Mouse (Mus musculus) C2C12 (cell line): Measurements from ENCODE around the gene Ccne1. TPM values are rescaled to one million over a fixed set of nuclear protein-coding genes. Genes with fewer than 3 reads are reported as not detected.
"Not testable (repeated sequence)": the region's sequence is repeated elsewhere in the genome, so short reads cannot be mapped to it uniquely, and the experiment has no call there.

Experiments used
- H3K27me3 ChIP-seq: one replicate; pipeline ENCODE4 v1.6.1; 2011; ENCODE audit not compliant: control insufficient read depth, insufficient read depth, insufficient read length
- H3K36me3 ChIP-seq: one replicate; pipeline ENCODE4 v1.6.1; 2011; ENCODE audit not compliant: control insufficient read depth, insufficient read depth
- H3K4me3 ChIP-seq: one replicate; pipeline ENCODE4 v1.5.1; 2011; ENCODE audit warnings: mild to moderate bottlenecking, control low read depth; ENCODE audit not compliant: poor library complexity, insufficient read depth, severe bottlenecking
- H3K79me2 ChIP-seq: one replicate; pipeline ENCODE4 v1.6.1; 2011; ENCODE audit not compliant: control insufficient read depth, insufficient read depth
- H3K79me3 ChIP-seq: one replicate; pipeline ENCODE4 v1.6.1; 2011; ENCODE audit warnings: low read depth, control low read depth
- H3ac ChIP-seq: one replicate; pipeline ENCODE3; 2011; ENCODE audit warnings: low read depth; ENCODE audit not compliant: control insufficient read depth, insufficient read length
- CEBPB ChIP-seq: IDR thresholded peaks from one replicate; pipeline ENCODE4 v1.6.1; 2011; ENCODE audit warnings: low read depth, mild to moderate bottlenecking, control low read depth, moderate library complexity
- CTCF ChIP-seq: IDR thresholded peaks from one replicate; pipeline ENCODE4 v1.5.1; 2011; ENCODE audit not compliant: control insufficient read depth, insufficient read depth, insufficient read length
- FOSL1 ChIP-seq: IDR thresholded peaks from one replicate; pipeline ENCODE4 v1.8.0; 2011; ENCODE audit warnings: mild to moderate bottlenecking, low read length; ENCODE audit not compliant: poor library complexity, insufficient read depth, severe bottlenecking
- MAX ChIP-seq: IDR thresholded peaks from one replicate; pipeline ENCODE4 v1.6.1; 2011; ENCODE audit warnings: mild to moderate bottlenecking, control low read depth
- MYOD1 ChIP-seq: IDR thresholded peaks from one replicate; pipeline ENCODE4 v1.6.1; 2011; ENCODE audit warnings: low read depth; ENCODE audit not compliant: control insufficient read depth, insufficient read length
- MYOG ChIP-seq: IDR thresholded peaks from one replicate; pipeline ENCODE4 v1.6.1; 2011; ENCODE audit not compliant: control insufficient read depth, insufficient read length; ENCODE audit errors: extremely low read depth
- USF1 ChIP-seq: IDR thresholded peaks from one replicate; pipeline ENCODE4 v1.6.1; 2011; ENCODE audit warnings: low read depth, mild to moderate bottlenecking, control low read depth, moderate library complexity
- polyA plus RNA-seq: library from polyadenylated mRNA; unstranded; fragments of >200 nt; fragmentation: generic; extraction: Trizol; gene quantifications from one replicate; pipeline ENCODE4 v1.2.1, GENCODE M21; 2012; ENCODE audit warnings: missing spikeins

Ccne1 gene
- polyA plus RNA-seq, 1 experiment: 58.6 TPM

DNA sequence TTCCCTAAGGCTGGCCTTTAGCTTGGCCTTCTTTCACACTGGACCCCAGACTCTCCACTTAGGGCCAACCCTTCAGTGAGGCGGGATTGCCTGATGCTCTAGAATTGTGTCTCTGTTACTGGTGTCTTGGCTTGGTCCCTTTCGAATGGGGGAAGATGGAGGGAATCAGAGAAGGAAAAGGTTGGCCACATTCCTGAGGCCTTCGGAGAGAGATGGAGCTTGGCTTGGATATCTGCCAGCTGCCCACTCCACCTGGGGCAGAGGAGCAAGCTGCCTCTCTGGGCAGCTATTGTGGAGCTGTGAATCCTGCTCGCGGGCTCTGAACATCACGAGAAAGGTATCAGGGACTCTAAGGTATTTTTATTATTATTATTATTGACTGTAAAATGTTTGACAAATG, 22.2 kb upstream of the Ccne1 start:
- H3ac ChIP-seq: no peak overlapping the region
- H3K4me3 ChIP-seq: no peak overlapping the region

GRCm38 (mm10) chr7:38128256-38128655, 20.9 kb upstream of the Ccne1 start:
- not testable (repeated sequence) for H3K4me3 ChIP-seq, H3K27me3 ChIP-seq, H3K36me3 ChIP-seq, H3K79me2 ChIP-seq, H3ac ChIP-seq, H3K79me3 ChIP-seq

More for the DNA sequence above, 22.2 kb upstream of the Ccne1 start:
- TF ChIP-seq CEBPB (no peak), MYOD1 (no peak), FOSL1 (no peak), MYOG (no peak), USF1 (no peak), CTCF (no peak), MAX (no peak)
- no peaks in the 10 kb centered on the region for H3K36me3 ChIP-seq
- H3K79me3 ChIP-seq: no peaks in the 10 kb centered on the region
- H3K79me2 ChIP-seq: no peaks in the 10 kb centered on the region
- no peaks in the 10 kb centered on the region for H3K27me3 ChIP-seq

DNA sequence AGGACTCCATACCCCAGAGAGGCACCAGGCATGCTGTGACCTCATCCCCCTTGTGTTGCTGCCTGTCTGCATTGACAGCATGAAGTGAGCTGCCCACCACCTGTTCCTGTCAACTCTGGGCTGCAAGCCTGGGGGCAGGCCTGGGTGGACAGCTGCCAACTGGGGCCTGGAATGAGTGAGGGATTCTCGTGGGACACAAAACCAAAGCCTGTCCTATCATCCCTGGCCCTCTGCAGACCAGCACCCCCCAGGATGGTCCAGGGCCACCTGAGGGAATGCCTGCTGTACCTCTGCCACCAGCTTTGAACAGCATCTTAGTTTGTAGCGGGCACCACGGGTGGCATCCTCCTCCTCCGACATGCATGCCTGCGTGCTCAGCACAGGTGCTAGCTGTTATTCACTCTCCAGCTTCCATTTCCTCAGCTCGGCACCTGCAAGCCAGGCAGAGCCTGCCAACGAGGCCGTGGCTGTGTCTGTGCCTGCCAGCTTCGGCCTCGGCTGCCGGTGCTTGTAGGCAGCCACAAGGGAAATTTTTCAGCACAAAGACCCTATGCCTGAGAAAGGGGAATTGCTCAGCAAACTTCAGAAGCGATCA, 18.3 kb upstream of the Ccne1 start:
- Histone ChIP-seq H3ac (no peak overlapping the region), H3K79me3 (no peaks in the 10 kb centered on the region), H3K79me2 (no peaks in the 10 kb centered on the region), H3K36me3 (no peaks in the 10 kb centered on the region), H3K4me3 (no peak overlapping the region), H3K27me3 (no peaks in the 10 kb centered on the region)
- TF ChIP-seq MYOD1 (peak; percentile 96), USF1 (no peak)

DNA sequence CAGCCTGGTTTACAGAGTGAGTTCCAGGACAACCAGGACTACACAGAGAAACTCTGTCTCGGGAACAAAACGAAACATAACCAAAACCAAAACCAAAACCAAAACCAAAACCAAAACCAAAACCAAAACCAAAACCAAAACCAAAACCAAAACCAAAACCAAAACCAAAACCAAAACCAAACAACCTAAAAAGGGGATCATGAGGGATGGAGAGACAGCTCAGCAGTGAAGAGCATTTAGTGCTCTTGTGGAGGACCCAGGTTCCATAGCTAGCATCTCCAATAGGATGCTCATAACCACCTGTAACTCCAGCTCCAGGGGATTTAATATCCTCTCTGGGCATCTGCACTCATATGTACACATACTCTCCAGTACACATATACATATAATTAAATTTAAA, 16.8 kb upstream of the Ccne1 start:
- not testable (repeated sequence) for H3ac ChIP-seq, H3K79me2 ChIP-seq, H3K4me3 ChIP-seq, H3K36me3 ChIP-seq, H3K79me3 ChIP-seq, H3K27me3 ChIP-seq

DNA sequence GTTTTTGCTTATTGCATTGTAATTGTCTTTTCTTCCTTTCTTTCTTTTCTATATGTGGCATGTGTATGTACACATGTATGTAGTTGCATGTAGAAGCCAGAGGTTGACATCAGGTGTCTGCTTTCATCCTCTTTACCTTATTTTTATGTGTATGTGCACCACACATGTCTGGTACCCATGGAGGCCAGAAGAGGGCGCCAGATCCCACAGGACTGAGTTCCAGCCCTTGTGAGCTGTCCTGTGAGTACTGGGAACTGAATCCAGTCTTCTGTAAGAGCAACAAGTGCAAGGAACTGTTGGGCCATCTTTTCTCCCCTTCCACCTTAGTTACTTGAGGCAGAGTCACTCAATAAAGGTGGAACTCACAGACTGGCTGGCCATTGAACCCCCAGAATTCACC, 11.3 kb upstream of the Ccne1 start:
- Histone ChIP-seq H3K27me3 (no peaks in the 10 kb centered on the region), H3K36me3 (no peaks in the 10 kb centered on the region), H3K79me2 (no peaks in the 10 kb centered on the region), H3ac (no peak overlapping the region), H3K79me3 (no peaks in the 10 kb centered on the region), H3K4me3 (no peak overlapping the region)
- no peak for TF ChIP-seq MYOG
- no peak for TF ChIP-seq CEBPB
- no peak for TF ChIP-seq USF1
- no peak for TF ChIP-seq CTCF
- TF ChIP-seq MYOD1: no peak
- no peak for TF ChIP-seq FOSL1
- no peak for TF ChIP-seq MAX

DNA sequence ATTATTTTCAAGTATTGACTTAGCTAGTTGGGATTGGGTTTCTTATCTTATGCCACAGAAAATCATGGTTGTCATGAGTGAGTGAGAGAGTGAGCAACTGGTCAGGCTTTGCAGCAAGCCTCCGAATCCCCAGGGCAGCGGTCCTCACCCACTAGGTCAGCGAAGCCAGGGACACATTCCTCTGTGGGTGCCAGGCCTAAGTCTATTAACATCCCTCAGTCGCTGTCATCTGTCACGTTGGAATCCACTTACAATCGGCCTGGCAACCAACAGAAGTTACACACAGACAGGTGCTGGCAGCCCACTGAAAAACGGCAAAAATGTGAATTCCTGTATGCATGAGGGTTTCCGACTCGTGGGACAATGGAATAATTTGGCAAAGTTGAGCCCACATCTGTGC, 5.1 kb upstream of the Ccne1 start:
- TF ChIP-seq CTCF (no peak), MYOD1 (no peak), MAX (no peak), FOSL1 (no peak)
- no peaks in the 10 kb centered on the region for H3K36me3 ChIP-seq
- no peak overlapping the region for H3K4me3 ChIP-seq
- no peak overlapping the region for H3ac ChIP-seq
- H3K79me2 ChIP-seq: no peaks in the 10 kb centered on the region
- H3K27me3 ChIP-seq: no peaks in the 10 kb centered on the region
- H3K79me3 ChIP-seq: no peaks in the 10 kb centered on the region

DNA sequence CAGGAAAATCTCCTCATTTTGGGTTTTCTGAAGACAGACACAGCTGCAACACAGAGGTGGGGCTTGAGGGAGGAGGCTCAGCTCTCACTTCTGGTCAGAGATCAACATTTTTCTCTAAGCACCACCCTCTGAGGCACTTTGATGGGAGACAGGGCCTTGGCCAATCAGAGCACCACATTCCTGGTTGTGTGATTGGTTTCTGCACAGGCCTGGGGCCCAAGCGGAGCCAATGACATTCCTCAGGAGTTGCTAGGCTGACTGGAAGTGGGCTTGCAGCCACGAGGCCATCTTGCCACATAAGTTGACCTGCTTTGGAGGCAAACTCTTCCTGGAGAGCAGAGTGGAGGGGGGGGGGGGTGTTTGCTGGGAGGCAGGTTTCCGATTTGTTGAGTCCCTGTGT, 4.7 kb upstream of the Ccne1 start:
- H3ac ChIP-seq: no peak overlapping the region
- no peak for TF ChIP-seq CEBPB
- TF ChIP-seq CTCF: no peak
- no peak for TF ChIP-seq MYOD1
- TF ChIP-seq FOSL1: no peak
- TF ChIP-seq USF1: no peak
- no peak for TF ChIP-seq MYOG
- no peak for TF ChIP-seq MAX
- no peaks in the 10 kb centered on the region for H3K79me3 ChIP-seq
- no peaks in the 10 kb centered on the region for H3K36me3 ChIP-seq
- no peaks in the 10 kb centered on the region for H3K79me2 ChIP-seq
- no peaks in the 10 kb centered on the region for H3K27me3 ChIP-seq
- H3K4me3 ChIP-seq: no peak overlapping the region
